Mouse (Mus musculus): ENCODE data around the gene 4930558K02Rik.

4930558K02Rik gene

GRCm38 (mm10) chr1:161998781-161999180 lies 19.3 kb upstream of the 4930558K02Rik start:
- DNase-seq (ENCODE audit: low read depth, low spot score) = no peak

- DNase-seq (ENCODE audit: low read depth, low spot score) = no peak
Measured at GRCm38 (mm10) chr1:161992389-161992788, 13.0 kb upstream of the 4930558K02Rik start.

- no peak for DNase-seq (ENCODE audit: low read depth, low spot score)
Measured at GRCm38 (mm10) chr1:161991846-161992245, 12.4 kb upstream of the 4930558K02Rik start.

GRCm38 (mm10) chr1:161990684-161991578 lies 11.5 kb upstream of the 4930558K02Rik start:
- no peak for DNase-seq (ENCODE audit: low read depth, low spot score)

DNA sequence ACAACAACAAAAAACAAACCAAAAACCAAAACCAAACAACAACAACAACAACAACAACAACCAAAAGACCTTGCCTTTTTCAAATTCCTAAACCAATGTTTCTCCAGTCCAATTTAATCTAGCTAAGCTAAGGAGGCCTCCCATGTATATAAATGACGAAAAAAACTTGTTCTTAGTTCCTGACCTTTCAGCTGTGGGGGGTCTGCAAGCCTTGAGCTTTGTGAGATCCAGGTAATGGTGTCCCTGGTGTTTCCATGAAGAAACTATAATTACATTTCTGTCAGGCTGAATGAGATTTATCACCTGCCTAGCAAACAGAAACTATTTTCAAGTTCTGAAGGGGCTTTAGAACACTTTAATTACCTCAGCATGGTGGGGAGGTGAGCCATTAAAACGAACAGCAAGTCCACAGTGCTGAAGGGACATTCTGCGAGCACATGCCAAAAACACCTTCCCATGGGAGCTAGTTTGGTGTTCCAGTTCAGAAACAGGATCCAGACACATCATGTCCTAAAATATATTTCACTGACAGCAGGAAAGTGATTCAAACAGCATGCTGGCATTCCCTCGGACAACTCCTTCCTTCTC lies 4.6 kb upstream of the 4930558K02Rik start:
- DNase-seq (ENCODE audit: low read depth, low spot score) = no peak

DNA sequence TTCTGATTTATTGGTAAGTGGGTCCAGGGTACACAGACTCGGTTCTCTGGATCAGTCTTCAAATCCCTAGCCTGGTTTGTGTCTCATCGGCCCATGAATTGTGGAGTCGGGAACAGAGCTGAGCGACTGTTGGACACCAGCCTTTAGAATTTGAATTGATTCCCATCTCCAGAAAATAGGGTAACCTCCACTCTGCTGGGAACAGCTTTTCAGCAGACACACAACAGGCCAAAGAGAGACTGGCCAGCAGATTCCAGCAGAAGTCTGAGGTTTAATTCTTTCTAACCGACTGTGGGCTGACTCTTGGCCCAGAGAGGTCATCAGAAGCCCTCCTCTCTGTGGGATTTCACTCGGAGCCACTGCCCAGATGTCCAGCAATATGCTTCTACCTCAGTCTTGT lies 4.0 kb upstream of the 4930558K02Rik start:
- no peak for DNase-seq (ENCODE audit: low read depth, low spot score)

DNA sequence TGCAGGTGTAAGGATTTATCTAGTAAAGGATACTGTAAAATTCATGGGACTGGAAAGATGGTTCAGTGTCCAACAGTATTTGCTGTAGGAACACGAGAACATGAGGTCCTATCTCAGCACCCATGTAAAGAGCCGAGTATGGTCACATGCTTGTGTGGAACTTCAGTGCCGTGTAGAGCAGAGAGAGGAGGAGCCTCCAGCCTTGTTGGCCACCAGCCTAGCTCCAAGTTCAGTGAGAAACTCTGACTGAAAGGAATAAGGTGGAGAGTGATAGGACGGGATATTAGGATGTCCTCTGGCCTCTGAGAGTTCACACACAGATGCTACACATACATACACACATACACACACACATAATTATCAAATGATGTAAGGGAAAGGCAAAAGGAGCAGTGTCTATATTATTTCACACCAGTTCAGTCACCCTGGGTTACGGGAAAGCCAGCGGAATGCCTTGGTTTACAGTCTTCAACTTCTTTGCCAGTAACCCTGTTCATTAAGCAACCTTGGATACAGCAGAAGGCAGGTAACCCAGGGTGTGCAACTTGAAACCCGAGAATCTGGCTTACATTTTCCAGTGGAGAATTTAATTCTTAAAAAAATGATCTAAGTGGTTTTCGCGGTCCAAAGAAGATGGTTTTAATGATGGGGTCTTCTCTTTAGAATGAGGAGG lies 1.3 kb upstream of the 4930558K02Rik start:
- no peak for DNase-seq (ENCODE audit: low read depth, low spot score)

DNA sequence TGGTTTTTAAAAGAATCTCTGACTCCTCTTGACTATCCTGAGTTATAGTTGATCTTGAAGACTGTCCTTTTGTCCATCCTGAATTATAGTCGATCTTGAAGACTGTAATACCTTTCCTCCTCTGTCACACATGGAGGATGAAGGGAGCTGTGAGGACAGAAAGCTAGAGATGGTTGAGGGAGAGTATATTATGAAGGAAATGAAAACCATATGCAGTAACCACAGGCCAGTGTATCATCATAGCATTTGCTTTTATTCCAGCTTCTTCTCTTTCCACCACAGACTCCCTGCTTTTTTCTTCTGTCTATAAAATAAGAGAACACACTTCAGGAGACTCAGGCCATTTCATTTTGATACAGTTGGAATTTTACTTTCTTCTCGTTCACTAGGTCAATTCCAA lies 610 bp upstream of the 4930558K02Rik start:
- no peak for DNase-seq (ENCODE audit: low read depth, low spot score)

GRCm38 (mm10) chr1:161978173-161978700 lies 1.2 kb downstream of the 4930558K02Rik start:
- DNase-seq (ENCODE audit: low read depth, low spot score) = no peak

GRCm38 (mm10) chr1:161977331-161977730 lies 2.1 kb downstream of the 4930558K02Rik start:
- DNase-seq (ENCODE audit: low read depth, low spot score) = no peak

- peak; percentile 91 for DNase-seq (ENCODE audit: low read depth, low spot score)
Measured at GRCm38 (mm10) chr1:161976255-161977182, 2.9 kb downstream of the 4930558K02Rik start.

DNA sequence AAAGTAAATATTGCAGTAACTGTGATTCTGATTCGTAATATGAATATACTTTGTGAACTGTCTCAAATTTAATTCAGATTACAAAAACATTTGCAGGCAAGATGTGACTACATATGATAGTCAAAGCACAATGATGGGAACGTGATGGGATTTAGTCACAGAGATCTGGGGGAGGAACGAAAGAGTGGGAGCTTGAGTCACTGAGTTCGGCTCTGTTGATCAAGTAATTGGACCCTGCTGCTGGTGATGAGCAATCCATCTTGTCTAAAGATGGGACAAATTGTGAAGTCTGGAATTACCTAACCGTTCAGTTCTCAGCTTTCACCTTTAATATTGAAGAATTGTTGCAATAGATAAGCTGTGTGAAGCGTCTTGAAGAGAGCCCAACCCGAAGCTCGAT lies 7.2 kb downstream of the 4930558K02Rik start:
- DNase-seq (ENCODE audit: low read depth, low spot score) = peak; percentile 64

DNA sequence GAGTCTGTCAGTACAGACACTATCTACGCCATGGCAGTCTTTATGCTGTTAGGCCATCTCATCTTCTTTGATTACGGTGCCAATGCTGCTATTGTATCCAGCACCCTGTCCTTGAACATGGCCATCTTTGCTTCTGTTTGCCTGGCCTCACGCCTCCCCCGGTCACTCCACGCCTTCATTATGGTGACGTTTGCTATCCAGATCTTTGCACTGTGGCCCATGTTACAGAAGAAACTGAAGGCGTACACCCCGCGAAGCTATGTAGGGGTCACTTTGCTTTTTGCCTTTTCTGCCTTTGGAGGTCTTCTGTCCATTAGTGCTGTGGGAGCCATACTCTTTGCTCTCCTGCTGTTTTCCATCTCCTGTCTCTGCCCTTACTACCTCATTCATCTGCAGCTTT lies 8.6 kb downstream of the 4930558K02Rik start:
- no peak for DNase-seq (ENCODE audit: low read depth, low spot score)

GRCm38 (mm10) chr1:161968589-161969407 lies 10.6 kb downstream of the 4930558K02Rik start, which contains the start of gene Pigc:
Pigc (plus strand) TSS chr1:161969186.
- DNase-seq (ENCODE audit: low read depth, low spot score) = peak; percentile 98

- no peak for DNase-seq (ENCODE audit: low read depth, low spot score)
Measured at GRCm38 (mm10) chr1:161967936-161968335, 11.5 kb downstream of the 4930558K02Rik start.

GRCm38 (mm10) chr1:161962465-161963377 lies 16.7 kb downstream of the 4930558K02Rik start:
- DNase-seq (ENCODE audit: low read depth, low spot score) = peak; percentile 62

GRCm38 (mm10) chr1:161957964-161958950 lies 21.2 kb downstream of the 4930558K02Rik start:
- no peak for DNase-seq (ENCODE audit: low read depth, low spot score)

- DNase-seq (ENCODE audit: low read depth, low spot score) = no peak
Measured at GRCm38 (mm10) chr1:161955846-161956245, 23.6 kb downstream of the 4930558K02Rik start.
